Mouse (Mus musculus) heart, postnatal 0 days (tissue): ENCODE measurements at regions not wholly inside any gene's neighbourhood (a gene's known extent, or its start where the extent isn't known, plus 50 kb on each side); places are given as distances from the start of the nearest gene placed in this dataset.

Source experiments
- CTCF ChIP-seq: IDR thresholded peaks from 2 replicates; pipeline ENCODE4 v1.5.1; 2016; ENCODE audit warnings: antibody characterized with exemption, control low read depth, low read depth
- EP300 ChIP-seq: IDR thresholded peaks from 2 replicates; pipeline ENCODE4 v1.6.1; 2016; ENCODE audit warnings: antibody characterized with exemption, low read depth

GRCm38 (mm10) chr2:56025059-56025458, 589.3 kb downstream of the Kcnj3 start:
- TF ChIP-seq EP300 (no peak), CTCF (peak; percentile 43)
